Mouse (Mus musculus) C2C12 (cell line): ENCODE data around the gene Fam45a.
"Not testable (repeated sequence)": the region's sequence is repeated elsewhere in the genome, so short reads cannot be mapped to it uniquely, and the experiment has no call there.

ENCODE experiments used
- CTCF ChIP-seq: IDR thresholded peaks from one replicate; pipeline ENCODE4 v1.5.1; 2011; ENCODE audit not compliant: control insufficient read depth, insufficient read depth, insufficient read length
- USF1 ChIP-seq: IDR thresholded peaks from one replicate; pipeline ENCODE4 v1.6.1; 2011; ENCODE audit warnings: low read depth, mild to moderate bottlenecking, control low read depth, moderate library complexity

- TF ChIP-seq CTCF, USF1: not testable (repeated sequence)
These were observed 54.8 kb downstream of the Fam45a start for GRCm38 (mm10) chr19:60866169-60866568.
